Mouse (Mus musculus) thymus, adult 2 months (tissue): ENCODE measurements around the gene Helz. TPM values are rescaled to one million over a fixed set of nuclear protein-coding genes. Genes with fewer than 3 reads are reported as not detected.

Source experiments
- DNase-seq: peaks from one replicate; pipeline ENCODE4 v3.0.0; 2021
- H3K27ac ChIP-seq: fragments of 200-500 bp; 2 replicates; pipeline ENCODE4 v1.5.1; 2012; ENCODE audit warnings: low read length, control low read depth; ENCODE audit not compliant: control insufficient read depth, insufficient read depth
- H3K27me3 ChIP-seq: fragments of 200-500 bp; 2 replicates; pipeline ENCODE4 v1.6.1; 2012; ENCODE audit warnings: mild to moderate bottlenecking, low read length, moderate library complexity, mixed read lengths; ENCODE audit not compliant: control insufficient read depth, insufficient read depth
- H3K36me3 ChIP-seq: fragments of 200-500 bp; 2 replicates; pipeline ENCODE4 v1.6.1; 2012; ENCODE audit warnings: mild to moderate bottlenecking, low read length, moderate library complexity; ENCODE audit not compliant: control insufficient read depth, insufficient read depth
- H3K4me1 ChIP-seq: fragments of 200-500 bp; replicated peaks from 2 replicates; pipeline ENCODE4 v1.6.1; 2012; ENCODE audit warnings: low read length; ENCODE audit not compliant: control insufficient read depth, insufficient read depth
- H3K4me3 ChIP-seq: fragments of 200-500 bp; 2 replicates; pipeline ENCODE4 v1.5.1; 2012; ENCODE audit warnings: mild to moderate bottlenecking, low read length, control low read depth, moderate library complexity; ENCODE audit not compliant: control insufficient read depth, insufficient read depth
- CTCF ChIP-seq: fragments of 200-500 bp; IDR thresholded peaks from 2 replicates; pipeline ENCODE4 v1.5.1; 2012; ENCODE audit warnings: mild to moderate bottlenecking, control low read depth, low read length, moderate library complexity, borderline replicate concordance; ENCODE audit not compliant: control insufficient read depth, poor library complexity, insufficient read depth; ENCODE audit errors: extremely low read depth
- POLR2A ChIP-seq: fragments of 200-500 bp; IDR thresholded peaks from 2 replicates; pipeline ENCODE4 v1.6.1; 2012; ENCODE audit warnings: mild to moderate bottlenecking, low read length, control low read depth, moderate library complexity; ENCODE audit not compliant: control insufficient read depth, poor library complexity, insufficient read depth; ENCODE audit errors: extremely low read depth
- WGBS: fragments of 180-500 bp; shearing (Covaris S2); methylation state at CpG from one replicate; pipeline ENCODE4 v1.1.7; 2018; 5-methylcytosine and 5-hydroxymethylcytosine counted together
- polyA plus RNA-seq: library from polyadenylated mRNA; depleted of rRNA; stranded (reverse); fragments of >200 nt; gene quantifications from 2 replicates; pipeline ENCODE4 v1.2.3, GENCODE M21; 2012

The Helz gene
- polyA plus RNA-seq, 1 experiment: 66.9 TPM

GRCm38 (mm10) chr11:107633563-107634146 lies 85.9 kb downstream of the Helz start:
- H3K27me3 ChIP-seq: no peaks in the 10 kb centered on the region
- peaks cover 54% of the 10 kb centered on the region for H3K36me3 ChIP-seq
- H3K27ac ChIP-seq: no peak overlapping the region
- TF ChIP-seq POLR2A (no peak), CTCF (no peak)
- H3K4me1 ChIP-seq: no peaks in the 10 kb centered on the region
- 97% methylated on average over 5 of the region's 5 CpGs for WGBS
- H3K4me3 ChIP-seq: no peak overlapping the region
- DNase-seq: no peak

- TF ChIP-seq CTCF: no peak
- Histone ChIP-seq H3K27me3 (no peaks in the 10 kb centered on the region), H3K4me1 (0 out of 2 replicates have a peak, but pooled peaks cover 2% of the 10 kb centered on the region), H3K36me3 (peaks cover 53% of the 10 kb centered on the region), H3K27ac (no peak overlapping the region), H3K4me3 (no peak overlapping the region)
- 78% methylated on average over 5 of the region's 5 CpGs for WGBS
- no peak for DNase-seq
These were observed 90.4 kb downstream of the Helz start for GRCm38 (mm10) chr11:107638137-107638536.

- 88% methylated on average over 2 of the region's 2 CpGs for WGBS
- no peak for TF ChIP-seq POLR2A
- no peak for TF ChIP-seq CTCF
- Histone ChIP-seq H3K27ac (no peak overlapping the region), H3K36me3 (peaks cover 45% of the 10 kb centered on the region), H3K4me3 (no peak overlapping the region), H3K4me1 (peaks cover 14% of the 10 kb centered on the region), H3K27me3 (no peaks in the 10 kb centered on the region)
- DNase-seq: no peak
These were observed 91.9 kb downstream of the Helz start for GRCm38 (mm10) chr11:107639657-107640056.

- peaks cover 37% of the 10 kb centered on the region for H3K36me3 ChIP-seq
- TF ChIP-seq CTCF (no peak), POLR2A (0 out of 2 replicates have a peak, but pooled peaks have one; percentile 38)
These were observed 96.7 kb downstream of the Helz start for GRCm38 (mm10) chr11:107644461-107644860.

GRCm38 (mm10) chr11:107647330-107647729 lies 99.6 kb downstream of the Helz start:
- Histone ChIP-seq H3K36me3 (peaks cover 59% of the 10 kb centered on the region), H3K4me1 (peaks cover 16% of the 10 kb centered on the region), H3K27ac (no peak overlapping the region), H3K4me3 (no peak overlapping the region), H3K27me3 (no peaks in the 10 kb centered on the region)
- no peak for DNase-seq
- TF ChIP-seq POLR2A (no peak), CTCF (no peak)
- 100% methylated on average over 3 of the region's 3 CpGs for WGBS

More at GRCm38 (mm10) chr11:107644461-107644860, 96.7 kb downstream of the Helz start:
- Histone ChIP-seq H3K4me3 (no peak overlapping the region), H3K4me1 (peaks cover 16% of the 10 kb centered on the region), H3K27me3 (no peaks in the 10 kb centered on the region), H3K27ac (peak overlapping the region; percentile 47; the same call in 1 of the 2 replicates)
- WGBS: 13% methylated on average over 4 of the region's 4 CpGs
- peak; percentile 56 for DNase-seq

- H3K27ac ChIP-seq: no peak overlapping the region
- no peak for DNase-seq
- peaks cover 12% of the 10 kb centered on the region for H3K4me1 ChIP-seq
- peaks cover 63% of the 10 kb centered on the region for H3K36me3 ChIP-seq
- H3K4me3 ChIP-seq: no peak overlapping the region
- WGBS: 83% methylated on average over 4 of the region's 4 CpGs
- no peaks in the 10 kb centered on the region for H3K27me3 ChIP-seq
- no peak for TF ChIP-seq CTCF
- TF ChIP-seq POLR2A: no peak
These were observed 100.9 kb downstream of the Helz start for GRCm38 (mm10) chr11:107648668-107649067.

- Histone ChIP-seq H3K27me3 (no peaks in the 10 kb centered on the region), H3K36me3 (peaks cover 62% of the 10 kb centered on the region), H3K27ac (no peak overlapping the region), H3K4me3 (no peak overlapping the region), H3K4me1 (peaks cover 4% of the 10 kb centered on the region)
- no peak for DNase-seq
- 98% methylated on average over 14 of the region's 14 CpGs for WGBS
- no peak for TF ChIP-seq POLR2A
These were observed 101.7 kb downstream of the Helz start for GRCm38 (mm10) chr11:107649458-107649857.
